ENCODE assay signal across 7 mouse cellular contexts in the genomic region with DNA sequence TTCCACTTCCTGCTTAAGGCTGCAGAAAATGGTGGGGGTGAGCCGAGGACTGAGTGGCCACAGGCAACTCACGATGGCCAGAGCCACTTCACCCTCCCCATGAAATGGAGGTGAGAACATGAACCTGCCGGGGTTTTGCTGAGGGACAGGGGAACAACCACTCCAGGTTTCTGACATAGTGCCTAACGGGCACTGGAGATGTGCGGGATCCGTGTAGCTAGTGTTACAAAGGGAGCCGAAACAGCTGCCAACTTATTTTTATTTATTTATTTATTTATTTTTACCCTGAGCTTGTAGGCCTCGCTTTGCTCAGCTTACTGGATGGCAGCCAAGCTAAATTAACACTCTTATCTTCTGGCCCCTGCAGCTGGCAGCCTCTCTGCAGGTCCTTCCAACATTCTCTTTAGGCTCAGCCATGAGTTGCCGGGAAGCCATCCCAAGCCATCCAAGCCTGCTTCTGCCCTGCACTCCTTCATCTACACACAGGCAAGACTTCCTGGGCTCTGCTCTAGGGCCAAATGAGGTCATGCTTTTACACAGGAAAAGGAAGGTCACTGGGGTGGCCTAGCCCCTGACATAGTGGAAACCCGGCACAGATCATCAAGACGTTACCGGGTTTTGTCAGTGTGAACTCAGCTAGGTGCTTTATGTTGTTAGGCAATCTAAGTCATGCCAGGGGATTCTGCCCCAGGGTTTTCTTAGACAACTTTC. TPM values are rescaled to one million over a fixed set of nuclear protein-coding genes. Genes with fewer than 3 reads are reported as not detected.
A peak's percentile ranks its signal among the peaks of the same experiment; 100 is the strongest.
DNase-seq lines count a peak whose midpoint lies in the region; ATAC-seq and TF ChIP-seq lines count a peak whose summit lies in the region.

No protein-coding gene starts in this region.

- no peak overlapping the region for H3K27ac ChIP-seq in midbrain, postnatal 0 days (ENCODE audit: low read depth, low read length)

- 0 out of 2 replicates have a peak, but pooled peaks have one; percentile 27 for ATAC-seq in midbrain, postnatal 0 days (ENCODE audit: low FRiP score)

- no peaks in the 10 kb centered on the region for H3K36me3 ChIP-seq in midbrain, postnatal 0 days (ENCODE audit: insufficient read depth, low read length)

- H3K27me3 ChIP-seq in midbrain, postnatal 0 days (ENCODE audit: insufficient read depth, low read length), result no peaks in the 10 kb centered on the region

- H3K4me1 ChIP-seq in lung, adult 2 months (ENCODE audit: control insufficient read depth, insufficient read depth, low read length), result peaks cover 27% of the 10 kb centered on the region
- H3K4me1 ChIP-seq in midbrain, postnatal 0 days (ENCODE audit: insufficient read depth, low read length), result no peaks in the 10 kb centered on the region

- no peak for TF ChIP-seq POLR2A in lung, adult 2 months (IDR thresholded peaks at IDR 0.05; ENCODE audit: borderline replicate concordance, extremely low read depth, low read depth, low read length)

- DNase-seq in lung, adult 18-20 months, result peak; percentile 62 to 64
- DNase-seq in lung, adult 2 months, result no peak
- DNase-seq in adrenal gland, postnatal 25 days, result peak; percentile 23
- DNase-seq in heart, adult 11 months, result peak; percentile 99
- DNase-seq in kidney, postnatal 10 days, result peak; percentile 50
- DNase-seq in midbrain, postnatal 0 days (ENCODE audit: low spot score), result peak; percentile 67
- no peak for DNase-seq in frontal cortex, postnatal 10 days (ENCODE audit: low spot score in 2 of 2)

- no peaks in the 10 kb centered on the region for H3K9me3 ChIP-seq in midbrain, postnatal 0 days (ENCODE audit: low read length)

- H3K4me2 ChIP-seq in midbrain, postnatal 0 days (ENCODE audit: low read depth, low read length, poor library complexity, severe bottlenecking), result no peak overlapping the region

- no peak overlapping the region for H3K4me3 ChIP-seq in lung, adult 2 months (replicated peaks; ENCODE audit: extremely low read depth, low read depth, low read length)
- H3K4me3 ChIP-seq in midbrain, postnatal 0 days (ENCODE audit: low read depth, low read length), result no peak overlapping the region

- no peak for TF ChIP-seq CTCF in lung, adult 2 months (IDR thresholded peaks at IDR 0.05; ENCODE audit: insufficient read depth, low read length)
- no peak for TF ChIP-seq CTCF in midbrain, postnatal 0 days (IDR thresholded peaks at IDR 0.05)

- H3K9ac ChIP-seq in midbrain, postnatal 0 days (replicated peaks; ENCODE audit: low read length, poor library complexity, severe bottlenecking), result no peak overlapping the region

- 18% methylated on average over 12 of the region's 12 CpGs for WGBS in lung, adult 2 months
- WGBS in midbrain, postnatal 0 days, result 56% methylated on average over 12 of the region's 12 CpGs

RNA-seq across cellular contexts. Expression of a gene that starts 49.0 kb away (rescaled TPM):
- 52.6 and 52.8 TPM in 2 replicates for polyA plus RNA-seq in lung, adult 2 months (2012; rRNA removed)
- total RNA-seq in adrenal gland, postnatal 25 days (2021), result 47.8 and 57.1 TPM in 2 replicates
- 62.4 and 73.3 TPM in 2 replicates for total RNA-seq in midbrain, postnatal 0 days (2014; rRNA removed)
- polyA plus RNA-seq in midbrain, postnatal 0 days (2015; fragmentation: Nextera tagmentation; extraction: Ambion mirVana), result 35.7 and 40.4 TPM in 2 replicates

Comparison
In these comparisons a context has a peak if more than half of its experiments do, and no peak if none do; other contexts are left out.
1. DNase-seq: peak in lung, adult 18-20 months (2 of 2), adrenal gland, postnatal 25 days (single experiment), heart, adult 11 months (single experiment), kidney, postnatal 10 days (single experiment) and midbrain, postnatal 0 days (single experiment); none in lung, adult 2 months (single experiment) and frontal cortex, postnatal 10 days (0 of 2).